Mouse (Mus musculus) forebrain, embryonic 15.5 days (tissue): ENCODE results near the gene Vmn1r213. TPM values are rescaled to one million over a fixed set of nuclear protein-coding genes. Genes with fewer than 3 reads are reported as not detected.

Source experiments
- ATAC-seq: fragments of 200-750 bp; cut with Nextera tagmentation; replicated peaks from 2 replicates; pipeline ENCODE4 v1.8.0; 2017; ENCODE audit warnings: mild to moderate bottlenecking, moderate TSS enrichment, moderate library complexity
- H3K27ac ChIP-seq: fragments of 300-500 bp; sonication (generic); replicated peaks from 2 replicates; pipeline ENCODE4 v1.5.1; 2015; ENCODE audit warnings: mild to moderate bottlenecking, inconsistent platforms
- H3K27me3 ChIP-seq: fragments of 300-500 bp; sonication (generic); 2 replicates; pipeline ENCODE4 v1.6.1; 2015; ENCODE audit warnings: inconsistent platforms
- H3K36me3 ChIP-seq: fragments of 300-500 bp; sonication (generic); 2 replicates; pipeline ENCODE4 v1.6.1; 2015; ENCODE audit warnings: mild to moderate bottlenecking, inconsistent platforms
- H3K4me1 ChIP-seq: fragments of 300-500 bp; sonication (generic); 2 replicates; pipeline ENCODE4 v1.6.1; 2015; ENCODE audit warnings: inconsistent platforms
- H3K4me2 ChIP-seq: fragments of 300-500 bp; sonication (generic); replicated peaks from 2 replicates; pipeline ENCODE4 v1.6.1; 2015; ENCODE audit warnings: mild to moderate bottlenecking, inconsistent platforms
- H3K4me3 ChIP-seq: fragments of 300-500 bp; sonication (generic); 2 replicates; pipeline ENCODE4 v1.5.1; 2015; ENCODE audit warnings: mild to moderate bottlenecking, inconsistent platforms
- H3K9ac ChIP-seq: fragments of 300-500 bp; sonication (generic); replicated peaks from 2 replicates; pipeline ENCODE4 v1.6.1; 2015; ENCODE audit warnings: mild to moderate bottlenecking, inconsistent platforms
- H3K9me3 ChIP-seq: fragments of 300-500 bp; sonication (generic); 2 replicates; pipeline ENCODE4 v1.6.1; 2016; ENCODE audit warnings: inconsistent platforms
- WGBS: fragments of 180-500 bp; shearing (Covaris S2); methylation state at CpG from one replicate; pipeline ENCODE4 v1.1.7; 2015; ENCODE audit warnings: mixed read lengths; 5-methylcytosine and 5-hydroxymethylcytosine counted together
- polyA plus RNA-seq: library from polyadenylated mRNA; unstranded; fragments of >200 nt; fragmentation: Nextera tagmentation; extraction: Ambion mirVana; gene quantifications from 2 replicates; pipeline ENCODE4 v1.2.1, GENCODE M21; 2015

Gene Vmn1r213
- not detected in 2 replicates for polyA plus RNA-seq

DNA sequence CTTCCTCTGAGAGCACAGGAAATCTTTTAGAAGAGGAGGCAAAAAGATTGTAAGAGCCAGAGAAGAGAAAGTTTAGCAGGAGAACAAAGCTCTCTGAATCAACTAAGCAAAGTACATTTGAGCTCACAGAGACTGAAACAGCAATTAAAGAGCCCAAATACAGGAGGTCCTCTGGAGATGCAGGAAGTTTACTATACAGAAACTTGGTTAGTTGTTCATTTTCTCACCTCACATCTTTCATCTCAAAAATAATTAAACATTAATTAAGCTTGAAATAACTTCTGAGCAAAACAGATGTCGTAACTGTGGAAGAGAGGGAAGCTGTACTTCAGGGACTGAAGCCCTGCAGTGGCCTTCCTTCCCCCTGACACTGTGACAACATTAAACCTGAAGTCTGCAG, at the start of gene Vmn1r213:
Gene Vmn1r213, plus strand, starts transcription at position 301 of the 400 bp plus-strand sequence.
- H3K27me3 ChIP-seq, result no peaks in the 10 kb centered on the region
- H3K9me3 ChIP-seq, result no peaks in the 10 kb centered on the region
- no peak within 1 kb of the TSS for H3K4me3 ChIP-seq
- H3K9ac ChIP-seq, result no peak within 1 kb of the TSS
- H3K4me2 ChIP-seq, result no peak within 1 kb of the TSS
- WGBS, result 71% methylated on average over 1 of the region's 1 CpGs
- no peaks in the 10 kb centered on the region for H3K4me1 ChIP-seq
- no peak for ATAC-seq
- no peaks in the 10 kb centered on the region for H3K36me3 ChIP-seq
- no peak within 1 kb of the TSS for H3K27ac ChIP-seq

DNA sequence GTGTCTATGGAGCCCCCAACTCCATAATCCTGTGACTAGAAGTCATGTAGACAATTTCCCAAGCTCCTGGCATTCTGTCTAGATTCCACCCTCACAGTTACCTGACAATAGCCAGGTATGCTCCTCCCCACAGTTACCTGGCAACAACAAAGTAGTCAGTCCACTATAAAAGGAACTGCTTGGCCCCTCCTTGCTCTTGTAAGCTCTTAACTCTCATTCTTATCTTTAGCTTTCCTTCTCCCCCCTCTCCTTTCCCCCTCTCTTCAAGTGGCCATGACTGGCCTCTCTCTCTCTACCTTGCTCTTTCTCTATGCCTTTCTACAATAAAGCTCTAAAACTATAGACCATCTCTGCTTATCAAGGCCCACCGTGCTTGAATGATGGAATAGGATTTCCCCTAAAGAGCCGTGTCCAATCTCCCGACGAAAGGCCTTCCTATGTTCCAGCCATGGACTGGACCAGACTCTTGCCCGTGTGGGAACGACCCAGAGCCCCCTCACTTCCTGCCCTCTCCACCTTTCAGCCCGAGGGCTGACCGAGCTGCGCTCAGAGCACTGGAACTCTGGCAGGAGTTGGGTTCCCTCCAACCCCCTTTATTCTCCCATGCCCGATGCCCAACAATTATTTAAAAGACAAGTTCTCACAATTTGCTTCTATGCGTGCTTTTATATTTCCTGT, 17.1 kb upstream of the Vmn1r213 start:
- 83% methylated on average over 11 of the region's 11 CpGs for WGBS
- no peak for ATAC-seq
- Histone ChIP-seq H3K4me1 (no peaks in the 10 kb centered on the region), H3K4me2 (no peak overlapping the region), H3K27me3 (no peaks in the 10 kb centered on the region), H3K27ac (no peak overlapping the region), H3K4me3 (no peak overlapping the region), H3K36me3 (no peaks in the 10 kb centered on the region), H3K9me3 (no peaks in the 10 kb centered on the region), H3K9ac (no peak overlapping the region)

DNA sequence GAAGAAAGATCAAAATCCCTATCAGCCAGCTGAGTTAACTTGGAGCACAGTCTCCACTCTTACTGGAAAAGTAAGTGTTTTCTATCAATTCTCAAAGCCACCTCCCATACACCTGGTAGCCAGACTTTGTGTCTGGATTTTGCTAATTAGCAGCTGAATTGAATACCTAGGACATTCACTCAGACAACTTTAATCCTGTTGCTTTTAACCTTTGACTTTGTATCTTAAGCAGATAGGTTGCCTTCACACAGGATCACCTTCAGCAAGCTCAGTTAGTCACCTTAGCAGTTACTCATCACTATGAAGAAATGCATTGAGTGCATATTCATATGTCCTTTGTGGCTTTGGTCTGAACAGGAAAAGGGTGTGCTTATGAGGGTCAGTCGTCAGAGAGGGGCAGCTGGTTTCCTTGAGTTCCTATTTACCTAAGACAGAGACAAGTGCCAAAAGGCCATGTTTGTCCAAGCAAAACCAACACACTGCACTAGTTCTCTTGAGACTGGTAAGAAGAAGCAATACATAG, 15.2 kb upstream of the Vmn1r213 start:
- ATAC-seq, result no peak
- no peaks in the 10 kb centered on the region for H3K9me3 ChIP-seq
- H3K27ac ChIP-seq, result no peak overlapping the region
- no peaks in the 10 kb centered on the region for H3K4me1 ChIP-seq
- no peaks in the 10 kb centered on the region for H3K27me3 ChIP-seq
- H3K4me2 ChIP-seq, result no peak overlapping the region
- no peaks in the 10 kb centered on the region for H3K36me3 ChIP-seq
- H3K4me3 ChIP-seq, result no peak overlapping the region
- 56% methylated on average over 1 of the region's 1 CpGs for WGBS
- no peak overlapping the region for H3K9ac ChIP-seq

DNA sequence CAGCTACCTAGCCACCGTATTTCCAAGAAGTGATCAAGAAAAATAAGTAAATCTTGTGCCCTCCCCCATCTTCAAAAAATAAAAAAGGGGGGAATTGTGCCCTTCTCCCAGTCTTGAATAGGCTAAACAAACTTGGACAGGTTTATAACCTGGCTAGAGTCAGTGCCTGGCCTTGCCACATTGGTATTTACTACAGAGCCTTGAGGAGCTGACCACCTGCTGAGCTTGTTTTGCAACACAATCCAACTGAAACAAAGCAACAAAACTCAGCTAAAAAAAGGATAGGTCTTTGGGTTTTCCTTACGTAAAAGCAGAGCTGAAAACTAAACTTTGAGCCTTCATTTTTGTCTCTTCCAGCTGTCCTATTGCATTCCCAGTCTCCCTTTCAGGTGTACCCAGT, 14.7 kb upstream of the Vmn1r213 start:
- WGBS, result 59% methylated on average over 2 of the region's 2 CpGs
- Histone ChIP-seq H3K36me3 (no peaks in the 10 kb centered on the region), H3K9ac (no peak overlapping the region), H3K4me2 (no peak overlapping the region), H3K27ac (no peak overlapping the region), H3K27me3 (no peaks in the 10 kb centered on the region), H3K9me3 (no peaks in the 10 kb centered on the region), H3K4me1 (no peaks in the 10 kb centered on the region), H3K4me3 (no peak overlapping the region)
- ATAC-seq, result no peak

DNA sequence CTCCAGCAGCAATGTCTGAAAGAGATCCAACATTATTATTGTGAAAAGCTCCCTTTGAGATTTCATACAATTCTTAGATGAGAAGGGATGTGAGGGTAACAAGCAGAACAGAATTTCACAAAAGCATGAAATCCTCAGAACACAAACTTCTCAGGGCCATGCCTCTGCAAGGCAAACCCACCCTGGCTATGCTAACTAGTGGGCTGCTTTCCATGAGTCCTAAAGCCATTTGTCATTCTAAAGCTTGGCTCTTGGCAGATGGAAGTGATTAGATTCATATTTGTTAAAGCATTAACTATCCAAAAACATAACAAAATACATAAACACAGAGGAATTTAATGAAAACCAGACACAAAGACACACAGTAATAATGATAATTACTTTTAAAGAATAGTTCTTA, 10.7 kb downstream of the Vmn1r213 start:
- no peaks in the 10 kb centered on the region for H3K36me3 ChIP-seq
- no peak overlapping the region for H3K9ac ChIP-seq
- no peak overlapping the region for H3K27ac ChIP-seq
- H3K27me3 ChIP-seq, result no peaks in the 10 kb centered on the region
- no peak overlapping the region for H3K4me2 ChIP-seq
- ATAC-seq, result no peak
- no peaks in the 10 kb centered on the region for H3K4me1 ChIP-seq
- H3K4me3 ChIP-seq, result no peak overlapping the region
- H3K9me3 ChIP-seq, result no peaks in the 10 kb centered on the region

DNA sequence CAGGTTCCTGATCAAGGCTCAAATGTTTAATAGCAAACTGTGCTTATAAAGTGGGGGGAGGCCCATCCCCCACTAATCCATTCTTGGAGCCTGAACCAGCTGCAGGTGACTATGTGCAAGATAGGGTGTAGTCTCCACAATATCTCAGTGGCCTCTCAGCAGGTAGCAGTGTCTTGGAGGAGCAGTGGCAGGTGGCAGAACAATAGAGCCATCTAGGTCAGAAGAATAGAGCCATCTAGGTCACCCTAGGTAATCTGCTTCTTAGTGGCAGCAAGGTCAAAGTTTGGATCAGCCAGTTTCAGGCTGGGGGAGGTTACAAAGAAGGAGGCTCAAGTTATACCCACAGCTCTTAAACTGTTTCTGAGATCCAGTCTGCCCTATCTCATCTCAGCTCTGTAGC, 17.4 kb downstream of the Vmn1r213 start:
- Histone ChIP-seq H3K4me3 (no peak overlapping the region), H3K36me3 (no peaks in the 10 kb centered on the region), H3K27ac (no peak overlapping the region), H3K9me3 (no peaks in the 10 kb centered on the region), H3K4me1 (no peaks in the 10 kb centered on the region), H3K4me2 (no peak overlapping the region), H3K9ac (no peak overlapping the region), H3K27me3 (no peaks in the 10 kb centered on the region)
- no peak for ATAC-seq

DNA sequence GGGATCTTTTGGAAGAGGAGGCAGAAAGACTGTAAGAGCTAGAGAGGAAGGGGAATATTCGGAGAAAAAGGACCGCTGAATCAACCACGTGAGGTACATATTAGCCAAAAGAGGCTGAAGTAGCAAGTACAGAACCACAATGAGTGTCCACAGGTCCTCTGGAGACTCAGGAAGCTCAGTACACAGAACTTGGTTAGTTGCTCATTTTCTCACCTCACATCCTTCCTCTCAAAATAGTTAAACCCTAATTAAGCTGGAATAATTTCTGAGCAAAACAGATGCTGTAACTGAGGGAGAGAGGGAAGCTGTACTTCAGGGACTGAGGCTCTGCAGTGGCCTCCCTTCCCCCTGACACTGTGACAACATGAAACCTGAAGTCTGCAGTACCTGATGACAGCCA, 22.7 kb downstream of the Vmn1r213 start, which contains the start of gene Vmn1r214:
Gene Vmn1r214, plus strand, starts transcription at position 301 of the 400 bp plus-strand sequence.
- Histone ChIP-seq H3K27me3 (no peaks in the 10 kb centered on the region), H3K9me3 (no peaks in the 10 kb centered on the region), H3K27ac (no peak within 1 kb of the TSS), H3K9ac (no peak within 1 kb of the TSS), H3K4me2 (no peak within 1 kb of the TSS), H3K36me3 (no peaks in the 10 kb centered on the region), H3K4me1 (no peaks in the 10 kb centered on the region), H3K4me3 (no peak within 1 kb of the TSS)
- 88% methylated on average over 3 of the region's 3 CpGs for WGBS
- no peak for ATAC-seq

DNA sequence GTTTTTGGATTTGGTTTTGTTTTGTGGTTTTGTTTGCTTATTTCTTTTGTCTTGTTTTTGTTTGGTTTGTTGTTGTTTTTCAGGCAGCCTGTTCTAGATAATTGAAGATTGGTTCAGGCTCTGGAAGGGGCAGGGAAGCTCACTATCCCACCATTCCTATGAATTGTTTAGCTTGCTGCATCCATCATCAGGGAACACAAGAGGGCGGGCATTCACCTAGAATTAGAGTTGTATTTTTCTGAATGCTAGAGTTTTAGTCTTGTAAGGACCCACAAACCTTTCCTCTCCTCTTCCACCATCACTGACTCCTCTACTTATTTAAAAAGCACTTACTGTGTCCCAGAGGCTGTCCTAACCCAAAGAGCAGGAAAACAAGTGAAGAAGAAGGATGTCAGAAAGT, 50.3 kb downstream of the Vmn1r213 start:
- H3K4me1 ChIP-seq, result no peaks in the 10 kb centered on the region
- no peak for ATAC-seq
- no peak overlapping the region for H3K4me2 ChIP-seq
- H3K27ac ChIP-seq, result no peak overlapping the region
- H3K9me3 ChIP-seq, result no peaks in the 10 kb centered on the region
- no peaks in the 10 kb centered on the region for H3K27me3 ChIP-seq
- 51% methylated on average over 1 of the region's 1 CpGs for WGBS
- H3K36me3 ChIP-seq, result no peaks in the 10 kb centered on the region
- H3K9ac ChIP-seq, result no peak overlapping the region
- no peak overlapping the region for H3K4me3 ChIP-seq

Other genes starting within 250 kb of the Vmn1r213 start
- not detected in 2 replicates for gene Vmn1r208, start 230.3 kb upstream of the Vmn1r213 start, polyA plus RNA-seq
- gene Vmn1r209, start 198.0 kb upstream of the Vmn1r213 start, polyA plus RNA-seq, result not detected in 2 replicates
- gene Vmn1r210, start 176.3 kb upstream of the Vmn1r213 start, polyA plus RNA-seq, result not detected in 2 replicates
- not detected in 2 replicates for gene Vmn1r211, start 150.1 kb upstream of the Vmn1r213 start, polyA plus RNA-seq
- gene Vmn1r212, start 123.5 kb upstream of the Vmn1r213 start, polyA plus RNA-seq, result not detected in 2 replicates
- not detected in 2 replicates for gene Vmn1r214, start 22.8 kb downstream of the Vmn1r213 start, polyA plus RNA-seq
- not detected in 2 replicates for gene Vmn1r215, start 60.4 kb downstream of the Vmn1r213 start, polyA plus RNA-seq
- gene Vmn1r217, start 110.6 kb downstream of the Vmn1r213 start, polyA plus RNA-seq, result not detected in 2 replicates
- gene Vmn1r218, start 125.5 kb downstream of the Vmn1r213 start, polyA plus RNA-seq, result not detected in 2 replicates
- gene Vmn1r219, start 151.7 kb downstream of the Vmn1r213 start, polyA plus RNA-seq, result not detected in 2 replicates
- gene Vmn1r220, start 180.3 kb downstream of the Vmn1r213 start, polyA plus RNA-seq, result not detected in 2 replicates
- gene Vmn1r221, start 206.5 kb downstream of the Vmn1r213 start, polyA plus RNA-seq, result not detected in 2 replicates
- gene Vmn1r222, start 228.3 kb downstream of the Vmn1r213 start, polyA plus RNA-seq, result not detected in 2 replicates
- not detected in 2 replicates for gene Vmn1r223, start 239.5 kb downstream of the Vmn1r213 start, polyA plus RNA-seq